Mouse (Mus musculus): ENCODE measurements around the gene Nectin2. TPM values are rescaled to one million over a fixed set of nuclear protein-coding genes. Genes with fewer than 3 reads are reported as not detected.

Nectin2 gene
- polyA plus RNA-seq, 1 experiment from 2014 or later = 89.4 TPM

DNA sequence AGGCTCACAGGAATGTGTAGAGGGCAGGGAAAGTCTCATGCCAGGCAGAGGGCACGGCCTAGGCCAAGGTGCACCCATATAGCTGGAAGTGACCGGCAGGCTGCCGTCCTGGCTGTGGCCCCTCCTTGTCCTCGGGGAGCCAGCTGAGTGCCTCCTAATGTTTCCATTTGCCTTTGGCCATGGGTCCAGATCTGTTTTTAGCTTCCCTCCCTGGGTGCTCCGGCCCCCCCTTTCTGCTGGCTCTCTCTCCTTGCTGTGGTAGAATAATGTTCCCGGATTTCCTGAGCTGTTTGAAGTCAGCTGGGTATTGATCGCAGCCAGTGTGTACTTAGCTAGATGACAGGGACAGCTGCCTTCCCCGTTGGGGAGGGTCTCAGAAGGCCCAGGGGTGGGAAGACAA, 33.3 kb upstream of the Nectin2 start:
- H3K27ac ChIP-seq (replicated peaks) = no peak overlapping the region
- no peaks in the 10 kb centered on the region for H3K27me3 ChIP-seq (replicated peaks)
- no peak for ATAC-seq (ENCODE audit: extremely low read depth, insufficient number of reproducible peaks, low FRiP score, low TSS enrichment)
- no peak overlapping the region for H3K4me2 ChIP-seq
- no peak overlapping the region for H3K9ac ChIP-seq
- WGBS = 78% methylated on average over 8 of the region's 8 CpGs
- no peaks in the 10 kb centered on the region; the same call in 1 of the 2 replicates for H3K9me3 ChIP-seq
- H3K4me3 ChIP-seq = no peak overlapping the region
- no peaks in the 10 kb centered on the region for H3K4me1 ChIP-seq
- no peaks in the 10 kb centered on the region for H3K36me3 ChIP-seq

DNA sequence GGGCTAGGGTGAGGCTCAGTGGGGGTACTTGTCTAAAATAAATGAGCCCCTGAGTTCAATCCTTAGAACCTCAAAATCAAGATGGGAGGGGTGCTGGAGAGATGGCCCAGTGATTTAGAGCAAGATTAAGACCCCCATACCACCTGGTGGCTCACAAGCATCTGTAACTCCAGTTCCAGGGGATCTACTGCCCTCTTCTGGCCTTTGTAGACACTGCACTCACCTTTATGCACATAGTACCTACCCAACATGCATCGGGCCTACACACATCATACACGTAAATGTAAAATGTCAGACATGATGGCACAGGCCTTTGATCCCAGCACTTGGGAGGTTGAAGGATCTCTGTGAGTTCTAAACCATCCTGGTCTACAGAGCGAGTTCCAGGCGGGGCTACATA, 32.4 kb upstream of the Nectin2 start:
- Histone ChIP-seq H3K36me3 (no peaks in the 10 kb centered on the region), H3K4me3 (no peak overlapping the region), H3K9me3 (no peaks in the 10 kb centered on the region; the same call in 1 of the 2 replicates), H3K27me3 (replicated peaks) (no peaks in the 10 kb centered on the region), H3K4me1 (no peaks in the 10 kb centered on the region), H3K4me2 (no peak overlapping the region), H3K9ac (no peak overlapping the region), H3K27ac (replicated peaks) (no peak overlapping the region)
- WGBS = 83% methylated on average over 4 of the region's 4 CpGs
- ATAC-seq (ENCODE audit: extremely low read depth, insufficient number of reproducible peaks, low FRiP score, low TSS enrichment) = no peak

DNA sequence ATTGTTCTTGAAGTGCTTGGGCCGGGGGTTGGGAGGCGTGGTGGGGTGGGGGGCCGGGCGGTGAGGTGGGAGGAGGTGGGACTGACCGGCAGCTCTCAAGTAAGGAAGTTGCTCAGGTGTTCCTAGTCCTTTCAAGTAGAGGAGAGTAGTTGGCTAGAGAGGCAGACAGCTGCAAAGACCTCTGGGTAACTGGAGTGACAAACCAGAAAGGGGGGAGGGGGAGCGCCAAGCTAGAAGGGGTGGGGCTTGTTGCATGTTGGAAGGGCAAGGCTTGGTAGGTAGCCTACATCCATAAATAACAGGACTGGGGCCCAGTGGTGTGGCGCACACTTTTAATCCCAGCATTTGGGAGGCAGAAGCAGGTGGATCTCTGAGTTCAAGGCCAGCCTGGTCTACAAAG, 31.5 kb upstream of the Nectin2 start:
- H3K36me3 ChIP-seq = no peaks in the 10 kb centered on the region
- no peak overlapping the region for H3K27ac ChIP-seq (replicated peaks)
- ATAC-seq (ENCODE audit: extremely low read depth, insufficient number of reproducible peaks, low FRiP score, low TSS enrichment) = no peak
- H3K9ac ChIP-seq = no peak overlapping the region
- WGBS = 86% methylated on average over 7 of the region's 7 CpGs
- no peaks in the 10 kb centered on the region for H3K27me3 ChIP-seq (replicated peaks)
- no peaks in the 10 kb centered on the region; the same call in 1 of the 2 replicates for H3K9me3 ChIP-seq
- H3K4me3 ChIP-seq = no peak overlapping the region
- H3K4me2 ChIP-seq = no peak overlapping the region
- H3K4me1 ChIP-seq = no peaks in the 10 kb centered on the region

- WGBS = 74% methylated on average over 4 of the region's 4 CpGs
- H3K27ac ChIP-seq (replicated peaks) = no peak overlapping the region
- no peaks in the 10 kb centered on the region; the same call in 1 of the 2 replicates for H3K9me3 ChIP-seq
- H3K4me3 ChIP-seq = no peak overlapping the region
- H3K4me1 ChIP-seq = no peaks in the 10 kb centered on the region
- no peaks in the 10 kb centered on the region for H3K36me3 ChIP-seq
- no peaks in the 10 kb centered on the region for H3K27me3 ChIP-seq (replicated peaks)
- ATAC-seq (ENCODE audit: extremely low read depth, insufficient number of reproducible peaks, low FRiP score, low TSS enrichment) = no peak
- no peak overlapping the region for H3K4me2 ChIP-seq
- no peak overlapping the region for H3K9ac ChIP-seq
Measured at GRCm38 (mm10) chr7:19779903-19780302, 29.6 kb upstream of the Nectin2 start.

DNA sequence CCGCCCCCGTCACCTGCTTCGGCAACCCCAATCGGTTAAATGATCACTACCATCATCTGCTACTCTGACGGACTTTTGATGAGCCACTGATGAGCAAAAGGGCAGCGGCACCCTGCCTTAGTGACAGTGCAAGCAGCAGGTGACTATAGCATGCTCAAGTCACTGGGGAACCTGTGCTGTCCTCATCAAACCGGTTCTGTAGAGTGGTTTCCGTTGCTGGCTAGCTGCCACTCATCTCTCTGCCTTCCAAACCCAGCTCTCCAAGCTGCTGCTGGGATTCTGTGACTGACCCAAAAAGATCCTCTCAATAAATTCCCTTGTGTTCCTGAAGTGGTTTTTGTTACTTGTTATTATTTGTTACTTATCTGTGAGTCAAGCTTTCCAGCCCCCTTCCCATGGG, 28.4 kb upstream of the Nectin2 start:
- no peak overlapping the region for H3K27ac ChIP-seq (replicated peaks)
- H3K4me3 ChIP-seq = no peak overlapping the region
- no peak for ATAC-seq (ENCODE audit: extremely low read depth, insufficient number of reproducible peaks, low FRiP score, low TSS enrichment)
- no peaks in the 10 kb centered on the region for H3K4me1 ChIP-seq
- H3K9ac ChIP-seq = no peak overlapping the region
- no peaks in the 10 kb centered on the region for H3K36me3 ChIP-seq
- H3K4me2 ChIP-seq = no peak overlapping the region
- no peaks in the 10 kb centered on the region for H3K27me3 ChIP-seq (replicated peaks)
- WGBS = 81% methylated on average over 8 of the region's 8 CpGs
- H3K9me3 ChIP-seq = no peaks in the 10 kb centered on the region; the same call in 1 of the 2 replicates

GRCm38 (mm10) chr7:19777049-19777723, 26.9 kb upstream of the Nectin2 start:
- H3K4me3 ChIP-seq = no peak overlapping the region
- no peak overlapping the region for H3K27ac ChIP-seq (replicated peaks)
- 82% methylated on average over 11 of the region's 11 CpGs for WGBS
- ATAC-seq (ENCODE audit: extremely low read depth, insufficient number of reproducible peaks, low FRiP score, low TSS enrichment) = no peak
- no peak overlapping the region for H3K9ac ChIP-seq
- H3K4me2 ChIP-seq = no peak overlapping the region
- no peaks in the 10 kb centered on the region for H3K36me3 ChIP-seq
- H3K9me3 ChIP-seq = no peaks in the 10 kb centered on the region; the same call in 1 of the 2 replicates
- no peaks in the 10 kb centered on the region for H3K4me1 ChIP-seq
- no peaks in the 10 kb centered on the region for H3K27me3 ChIP-seq (replicated peaks)

- no peaks in the 10 kb centered on the region for H3K27me3 ChIP-seq (replicated peaks)
- no peak for ATAC-seq (ENCODE audit: extremely low read depth, insufficient number of reproducible peaks, low FRiP score, low TSS enrichment)
- peak overlapping the region; percentile 86 for H3K4me2 ChIP-seq
- no peak overlapping the region for H3K4me3 ChIP-seq
- peaks cover 37% of the 10 kb centered on the region for H3K4me1 ChIP-seq
- peaks cover 12% of the 10 kb centered on the region for H3K36me3 ChIP-seq
- peak overlapping the region; percentile 94; the same call in 1 of the 2 replicates for H3K9ac ChIP-seq
- peak overlapping the region; percentile 22 for H3K27ac ChIP-seq (replicated peaks)
- WGBS = 53% methylated on average over 4 of the region's 4 CpGs
- H3K9me3 ChIP-seq = no peaks in the 10 kb centered on the region
Measured at GRCm38 (mm10) chr7:19771682-19772081, 21.4 kb upstream of the Nectin2 start.

- Histone ChIP-seq H3K27ac (replicated peaks) (peak within 1 kb of the TSS; percentile 81), H3K4me3 (peak within 1 kb of the TSS; percentile 73)
- 3% methylated on average over 9 of the region's 9 CpGs for WGBS
Measured at GRCm38 (mm10) chr7:19770984-19771391, 20.7 kb upstream of the Nectin2 start, which contains the start of gene Bcam. Gene Bcam (minus strand): TSS chr7:19771016.

GRCm38 (mm10) chr7:19770375-19770754, 20.1 kb upstream of the Nectin2 start:
- H3K27me3 ChIP-seq (replicated peaks) = no peaks in the 10 kb centered on the region
- H3K4me1 ChIP-seq = peaks cover 37% of the 10 kb centered on the region
- H3K9me3 ChIP-seq = no peaks in the 10 kb centered on the region
- peak overlapping the region; percentile 86 for H3K4me2 ChIP-seq
- H3K36me3 ChIP-seq = peaks cover 25% of the 10 kb centered on the region
- peak; percentile 77 for ATAC-seq (ENCODE audit: extremely low read depth, insufficient number of reproducible peaks, low FRiP score, low TSS enrichment)
- peak overlapping the region; percentile 81 for H3K27ac ChIP-seq (replicated peaks)
- H3K4me3 ChIP-seq = peak overlapping the region; percentile 73
- H3K9ac ChIP-seq = peak overlapping the region; percentile 94
- WGBS = under 1% methylated on average over 28 of the region's 28 CpGs

More at GRCm38 (mm10) chr7:19770984-19771391, 20.7 kb upstream of the Nectin2 start, which contains the start of gene Bcam:
- H3K4me2 ChIP-seq = peak within 1 kb of the TSS; percentile 86
- peak; percentile 32; the same call in 1 of the 2 replicates for ATAC-seq (ENCODE audit: extremely low read depth, insufficient number of reproducible peaks, low FRiP score, low TSS enrichment)
- peak within 1 kb of the TSS; percentile 94 for H3K9ac ChIP-seq
- H3K4me1 ChIP-seq = peaks cover 37% of the 10 kb centered on the region
- H3K27me3 ChIP-seq (replicated peaks) = no peaks in the 10 kb centered on the region
- H3K36me3 ChIP-seq = peaks cover 19% of the 10 kb centered on the region
- H3K9me3 ChIP-seq = no peaks in the 10 kb centered on the region

DNA sequence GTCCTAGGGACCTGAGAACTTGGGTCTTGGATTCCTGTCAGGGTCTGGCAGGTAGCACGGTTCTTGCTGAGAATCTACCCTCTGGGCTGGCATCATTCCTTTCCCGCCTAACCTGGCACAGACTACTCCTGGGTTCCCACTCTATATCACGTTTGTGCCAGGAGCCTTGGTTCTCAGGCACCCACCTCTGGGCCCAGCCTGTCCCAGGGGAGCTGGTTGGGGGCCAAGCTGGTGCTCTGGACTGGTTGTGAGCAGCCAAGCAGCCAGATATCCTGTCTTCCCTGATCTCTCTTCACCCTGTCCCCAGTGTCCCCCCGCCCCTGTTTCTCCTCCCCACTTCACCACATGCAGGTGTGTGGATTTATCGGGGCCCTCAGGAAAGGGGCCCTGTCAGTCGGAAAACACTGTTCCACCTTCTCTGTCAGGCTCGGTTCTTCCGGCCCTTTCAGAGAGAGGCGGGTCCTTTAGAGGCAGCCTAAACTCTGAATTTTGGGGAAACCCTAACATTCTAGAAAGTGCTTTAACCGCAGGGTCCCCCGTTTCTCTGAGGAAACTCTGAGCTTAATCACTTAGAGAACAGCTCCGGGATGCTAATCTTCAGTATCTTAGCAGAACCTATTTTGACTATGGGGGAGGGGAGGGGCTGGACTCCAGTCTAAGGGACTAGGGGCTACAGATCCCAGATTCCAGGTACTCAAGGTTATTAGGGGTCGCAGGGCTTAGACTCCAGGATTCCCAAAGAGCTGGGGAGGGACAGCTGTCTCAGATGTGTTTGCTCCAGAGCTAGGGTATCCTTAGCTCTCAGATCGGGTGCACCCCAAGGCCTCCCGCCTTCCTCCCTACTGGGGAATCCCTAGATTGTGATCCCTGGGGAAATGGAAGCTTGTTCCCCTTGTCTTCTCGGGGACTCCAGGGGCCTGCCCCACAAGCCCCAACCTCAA, 19.4 kb upstream of the Nectin2 start:
- peak overlapping the region; percentile 94 for H3K9ac ChIP-seq
- no peaks in the 10 kb centered on the region for H3K27me3 ChIP-seq (replicated peaks)
- peak overlapping the region; percentile 73 for H3K4me3 ChIP-seq
- peak overlapping the region; percentile 81 for H3K27ac ChIP-seq (replicated peaks)
- H3K4me1 ChIP-seq = peaks cover 37% of the 10 kb centered on the region
- peak overlapping the region; percentile 86 for H3K4me2 ChIP-seq
- no peaks in the 10 kb centered on the region for H3K9me3 ChIP-seq
- WGBS = 7% methylated on average over 16 of the region's 16 CpGs
- peaks cover 32% of the 10 kb centered on the region for H3K36me3 ChIP-seq
- no peak for ATAC-seq (ENCODE audit: extremely low read depth, insufficient number of reproducible peaks, low FRiP score, low TSS enrichment)

GRCm38 (mm10) chr7:19769001-19769400, 18.7 kb upstream of the Nectin2 start:
- H3K36me3 ChIP-seq = peaks cover 39% of the 10 kb centered on the region
- H3K27ac ChIP-seq (replicated peaks) = peak overlapping the region; percentile 81
- H3K4me1 ChIP-seq = peaks cover 37% of the 10 kb centered on the region
- H3K9me3 ChIP-seq = no peaks in the 10 kb centered on the region
- peak overlapping the region; percentile 94 for H3K9ac ChIP-seq
- 12% methylated on average over 4 of the region's 4 CpGs for WGBS
- H3K4me2 ChIP-seq = peak overlapping the region; percentile 86
- no peaks in the 10 kb centered on the region for H3K27me3 ChIP-seq (replicated peaks)
- ATAC-seq (ENCODE audit: extremely low read depth, insufficient number of reproducible peaks, low FRiP score, low TSS enrichment) = no peak
- H3K4me3 ChIP-seq = peak overlapping the region; percentile 73
